Mouse (Mus musculus): ENCODE measurements around the gene Rnf38.

The Rnf38 gene

DNA sequence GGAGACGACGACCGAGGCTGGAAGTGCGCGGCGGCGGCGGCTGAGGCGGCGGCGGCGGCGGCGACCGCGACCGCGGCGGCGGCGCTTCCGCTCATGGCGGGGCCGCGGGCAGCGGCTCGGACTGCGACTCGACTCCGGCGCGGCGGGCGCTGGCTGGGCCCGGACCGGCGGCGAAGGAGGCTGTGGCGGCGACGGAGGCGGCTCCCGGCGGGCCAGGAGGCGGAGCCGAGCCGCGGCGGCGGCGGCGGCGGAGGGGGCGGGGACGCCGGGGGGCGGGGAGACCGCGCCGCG lies at the start of gene Rnf38:
Gene Rnf38, minus strand, starts transcription at position 77 of the 291 bp plus-strand sequence.
- 13% methylated on average over 44 of the region's 61 CpGs for WGBS

DNA sequence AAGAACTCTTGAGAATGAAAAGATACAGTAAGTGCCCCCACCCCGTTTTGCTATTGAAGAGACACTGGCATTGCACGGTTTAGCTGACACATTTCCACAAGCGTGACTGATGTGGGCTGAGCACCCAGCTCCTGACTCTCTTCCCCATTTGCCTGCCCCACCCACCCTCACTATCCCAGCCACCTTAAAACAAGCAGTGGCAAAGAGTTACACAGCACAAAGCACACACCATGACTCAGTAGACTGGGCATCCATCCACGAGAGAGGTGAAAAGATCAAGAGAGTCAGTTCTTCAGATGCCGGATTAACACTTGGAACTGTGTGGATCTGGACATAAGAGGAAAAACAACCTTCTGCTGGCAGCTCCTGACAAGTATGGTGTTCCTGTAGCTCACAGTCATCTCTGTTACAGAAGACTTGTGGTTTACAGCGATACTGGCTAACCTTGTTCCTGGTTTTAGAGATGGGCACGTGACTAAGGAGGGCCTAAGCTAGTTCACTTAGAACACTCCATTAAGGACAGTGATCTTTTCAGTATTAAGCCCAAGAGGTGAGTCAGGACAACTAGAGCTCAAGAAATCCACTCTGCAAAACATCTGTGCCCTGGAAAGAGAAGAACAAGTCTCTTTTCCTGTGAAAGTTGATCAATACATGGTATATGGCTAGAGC lies 48.1 kb upstream of the Rnf38 start:
- WGBS = 67% methylated on average over 7 of the region's 7 CpGs

DNA sequence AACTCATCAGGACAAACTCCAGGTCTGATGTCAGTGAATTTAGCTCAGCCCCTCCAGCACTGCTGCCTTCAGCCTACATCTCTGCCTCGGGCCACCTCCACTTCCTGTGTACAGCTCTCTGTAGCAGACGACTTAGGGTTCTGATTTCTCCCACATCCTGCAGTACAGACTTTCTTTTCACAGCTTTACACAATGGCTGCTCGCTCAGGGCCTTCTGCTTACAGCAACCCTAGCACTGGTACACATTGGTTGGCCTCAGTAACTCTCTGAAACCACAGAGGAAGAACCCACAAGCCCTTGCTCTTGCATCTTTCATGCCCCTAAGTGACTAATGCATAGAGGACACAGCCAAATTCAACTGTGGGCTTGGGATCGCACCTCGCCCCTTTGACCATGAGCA lies 37.5 kb upstream of the Rnf38 start:
- 55% methylated on average over 5 of the region's 5 CpGs for WGBS

DNA sequence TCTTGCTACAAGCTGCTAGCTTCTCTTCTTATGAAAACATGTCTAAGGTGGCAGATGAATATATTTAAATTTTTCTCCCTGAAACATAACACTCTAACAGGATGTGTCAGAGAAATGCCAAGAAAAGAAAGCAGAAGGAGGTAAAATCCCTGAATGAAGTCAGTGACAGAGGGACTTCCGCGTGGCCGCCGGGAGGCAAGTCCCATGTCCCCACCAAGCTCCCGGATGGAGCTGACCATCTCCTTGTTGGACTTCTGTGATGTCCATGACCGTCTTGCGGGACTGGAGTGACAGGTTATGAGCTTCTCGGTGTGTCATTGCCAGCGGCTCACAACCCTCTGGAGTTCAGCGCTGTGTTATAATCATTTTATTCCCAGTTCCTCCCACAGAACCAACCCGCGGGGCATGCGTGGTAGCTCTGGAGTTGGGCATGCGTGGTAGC lies 35.8 kb upstream of the Rnf38 start:
- 59% methylated on average over 14 of the region's 14 CpGs for WGBS

DNA sequence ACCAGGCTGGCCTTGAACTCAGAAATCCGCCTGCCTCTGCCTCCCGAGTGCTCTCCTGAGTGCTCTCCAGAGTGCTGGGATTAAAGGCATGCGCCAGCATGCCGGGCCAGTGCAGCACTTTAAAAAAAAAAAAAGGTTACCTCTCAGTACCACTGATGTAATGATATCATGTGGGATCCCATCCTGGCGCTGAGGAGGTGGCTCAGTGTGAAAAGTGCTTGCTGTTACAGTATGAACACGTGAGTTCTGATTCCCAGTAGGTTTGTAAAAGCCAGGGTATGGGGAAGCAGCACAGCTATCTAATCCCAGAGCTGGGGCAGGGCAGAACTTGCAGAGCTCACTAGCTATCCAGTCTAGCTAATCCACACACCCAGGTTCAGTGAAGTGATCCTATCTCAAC lies 33.8 kb upstream of the Rnf38 start:
- WGBS = 70% methylated on average over 6 of the region's 6 CpGs

DNA sequence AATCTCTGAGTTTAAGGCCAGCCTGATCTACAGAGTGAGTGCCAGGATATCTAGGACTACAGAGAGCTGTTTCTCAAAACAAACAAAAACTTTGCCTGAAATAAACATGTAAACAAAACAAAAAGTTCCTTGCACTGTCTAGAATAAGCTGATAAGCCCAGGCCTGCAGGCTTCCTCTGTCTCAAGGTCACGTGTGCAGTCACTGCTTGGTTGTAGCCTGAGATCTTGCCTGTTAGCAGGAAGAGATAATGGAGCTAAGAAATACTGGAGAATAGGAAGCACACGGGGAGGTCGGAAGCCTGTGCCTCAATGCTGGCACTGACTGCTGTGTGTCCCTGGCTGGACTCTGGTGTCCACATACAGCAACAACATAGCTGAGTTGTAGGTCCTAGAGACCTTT lies 31.9 kb upstream of the Rnf38 start:
- 86% methylated on average over 3 of the region's 3 CpGs for WGBS

DNA sequence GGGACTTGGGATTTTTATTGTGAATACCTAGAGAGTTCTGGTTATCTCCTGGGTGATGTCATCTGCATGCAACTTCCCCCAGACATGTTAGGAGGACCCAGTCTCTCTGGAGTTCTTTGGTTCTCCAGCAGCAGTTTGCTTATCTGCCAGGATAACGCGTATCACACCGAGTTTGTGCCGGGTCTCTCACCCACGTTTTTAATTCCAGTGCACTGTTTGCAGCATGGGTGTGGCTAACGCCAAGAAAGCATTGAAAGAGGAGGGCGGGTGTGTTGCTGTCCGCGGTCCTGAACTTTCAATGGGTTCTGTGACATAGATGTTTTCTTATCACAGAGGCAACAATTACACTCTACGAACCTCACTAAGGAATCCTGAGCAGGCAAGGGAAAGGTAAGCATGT lies 26.7 kb upstream of the Rnf38 start:
- 34% methylated on average over 10 of the region's 10 CpGs for WGBS

DNA sequence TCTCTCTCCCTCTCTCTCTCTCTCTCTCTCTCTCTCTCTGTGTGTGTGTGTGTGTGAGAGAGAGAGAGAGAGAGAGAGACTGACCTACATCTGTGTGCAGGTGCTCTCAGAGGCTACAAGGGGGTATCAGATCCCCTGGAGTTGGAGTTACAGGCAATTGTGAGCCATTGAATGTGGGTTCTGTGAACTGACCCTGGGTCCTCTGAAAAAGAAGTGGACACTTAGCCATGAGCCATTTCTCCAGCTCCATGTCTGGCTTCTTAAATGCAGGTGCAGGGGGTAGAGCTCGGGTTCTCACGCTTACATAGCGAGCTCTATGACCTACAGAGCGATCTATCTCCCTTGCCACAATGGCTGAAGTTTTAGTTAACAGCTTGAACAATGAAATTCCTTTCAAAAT lies 25.5 kb upstream of the Rnf38 start:
- 93% methylated on average over 4 of the region's 4 CpGs for WGBS

DNA sequence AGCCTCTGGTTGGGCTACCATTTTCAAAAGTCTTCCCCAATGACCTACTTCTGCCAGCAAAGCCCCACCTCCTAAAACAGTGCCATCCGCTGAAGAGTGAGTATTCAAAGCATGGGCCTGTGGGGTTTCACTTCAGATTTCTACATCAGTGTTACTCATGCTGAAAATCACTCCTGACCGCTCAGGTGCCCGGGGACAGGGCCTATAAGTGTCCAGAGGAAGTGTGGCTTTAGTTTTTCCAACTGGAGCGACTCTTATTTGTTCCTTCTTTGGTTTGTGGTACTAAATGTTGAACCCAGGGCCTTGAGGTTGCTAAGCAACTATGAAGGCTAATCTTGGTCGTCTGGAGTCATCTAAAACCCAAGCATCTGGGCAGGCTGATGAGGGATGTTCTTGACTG lies 21.0 kb upstream of the Rnf38 start:
- 75% methylated on average over 5 of the region's 5 CpGs for whole genome bisulfite sequencing

DNA sequence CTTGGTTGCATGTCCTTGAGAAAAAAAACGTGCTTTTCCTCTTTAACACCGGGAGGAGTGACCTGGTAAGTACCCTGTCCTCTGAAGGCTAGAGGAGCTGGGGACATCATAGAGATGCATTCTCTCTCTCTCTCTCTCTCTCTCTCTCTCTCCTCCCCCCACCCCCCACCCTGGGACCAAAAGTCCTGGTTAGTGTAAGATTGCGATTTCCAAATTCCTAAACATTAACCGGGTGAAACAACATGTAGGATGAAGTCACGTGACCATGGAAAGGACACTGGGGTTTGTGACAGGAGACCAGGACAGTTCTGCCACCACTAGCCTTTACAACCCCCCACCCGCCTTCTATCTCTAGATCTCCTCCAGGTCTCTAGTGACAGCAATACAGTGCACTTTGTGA lies 19.6 kb upstream of the Rnf38 start:
- 18% methylated on average over 6 of the region's 6 CpGs for WGBS

DNA sequence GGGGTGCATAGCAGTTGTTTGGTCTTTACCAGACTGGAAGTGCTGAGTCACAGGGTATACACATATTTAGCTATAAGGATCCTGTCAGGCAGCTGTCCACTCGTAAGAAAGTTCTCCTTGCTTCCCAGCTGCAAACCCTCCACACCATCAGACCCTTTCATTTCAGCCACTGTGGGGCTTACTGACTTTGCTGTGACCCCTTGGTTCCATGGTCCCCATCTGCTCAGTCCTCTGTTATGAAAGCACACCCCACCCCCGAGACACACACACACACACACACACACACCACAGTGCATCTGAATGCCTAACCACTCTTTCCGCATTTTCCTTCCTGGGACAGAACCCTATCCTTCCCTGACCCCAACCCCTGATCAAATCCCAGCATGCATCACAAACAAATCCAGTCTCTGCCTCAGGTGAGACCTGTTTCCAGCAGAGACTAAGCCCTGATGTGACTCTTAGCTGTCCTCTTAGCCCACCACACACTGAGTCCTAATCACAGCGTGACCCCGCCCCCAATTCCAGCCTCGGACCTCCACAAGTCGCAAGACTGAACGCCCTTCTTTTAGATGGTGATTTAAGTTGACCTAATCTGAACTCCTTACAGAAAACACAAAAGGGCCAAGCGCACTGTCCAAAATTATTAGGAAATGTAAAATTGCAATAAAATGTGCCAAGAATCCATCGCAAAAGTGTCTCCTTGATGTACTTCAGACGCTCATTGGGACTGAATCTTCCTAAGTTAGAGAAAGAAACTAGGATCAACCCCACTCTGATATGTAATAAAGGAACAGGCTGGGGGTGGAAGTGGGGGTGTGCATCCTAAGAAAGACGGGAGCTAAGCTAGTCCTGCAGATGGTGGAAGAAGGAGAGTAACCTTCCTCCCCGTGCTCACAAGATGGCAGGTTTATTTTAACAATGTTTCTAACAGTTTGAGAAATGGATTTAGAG lies 18.7 kb upstream of the Rnf38 start:
- WGBS = 13% methylated on average over 13 of the region's 13 CpGs

DNA sequence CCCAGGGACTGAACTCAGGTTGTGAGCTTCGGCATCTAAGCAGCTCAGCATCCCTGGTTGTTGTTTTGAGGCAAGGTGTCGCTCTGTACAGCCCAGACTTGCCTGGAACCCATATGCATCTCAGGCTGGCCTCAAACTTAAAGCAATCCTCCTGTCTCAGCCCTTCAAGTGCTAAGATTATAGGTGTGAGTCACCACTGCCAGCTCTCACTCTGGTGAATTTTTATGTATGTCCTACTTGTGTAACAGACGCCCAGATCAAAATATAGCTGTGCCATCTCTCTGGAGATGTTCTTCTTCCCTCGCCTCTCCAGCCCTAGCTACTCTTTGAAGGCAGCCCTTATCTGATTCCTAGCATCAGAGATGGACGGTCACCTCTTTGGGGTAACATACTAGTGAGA lies 17.9 kb upstream of the Rnf38 start:
- WGBS = 64% methylated on average over 5 of the region's 5 CpGs

DNA sequence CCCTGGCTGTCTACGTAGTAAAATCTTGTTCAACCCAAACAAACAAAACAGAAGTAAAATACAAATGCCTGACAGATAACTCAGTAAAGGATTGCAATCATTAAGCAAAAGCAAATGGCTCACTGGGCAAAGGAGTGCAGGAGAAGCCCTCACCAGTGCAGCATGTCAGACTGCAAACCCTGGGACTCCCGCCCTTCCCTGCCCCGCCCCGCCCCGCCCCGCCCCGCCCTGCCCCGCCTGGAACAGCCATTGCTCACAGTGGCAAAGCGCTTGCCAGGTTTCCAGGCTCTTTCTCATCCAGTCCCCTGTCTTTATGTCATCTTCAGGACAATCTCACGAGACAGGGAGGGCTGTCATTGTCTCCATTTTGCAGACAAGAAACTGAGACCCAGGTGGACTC lies 16.1 kb upstream of the Rnf38 start:
- WGBS = 13% methylated on average over 10 of the region's 10 CpGs

DNA sequence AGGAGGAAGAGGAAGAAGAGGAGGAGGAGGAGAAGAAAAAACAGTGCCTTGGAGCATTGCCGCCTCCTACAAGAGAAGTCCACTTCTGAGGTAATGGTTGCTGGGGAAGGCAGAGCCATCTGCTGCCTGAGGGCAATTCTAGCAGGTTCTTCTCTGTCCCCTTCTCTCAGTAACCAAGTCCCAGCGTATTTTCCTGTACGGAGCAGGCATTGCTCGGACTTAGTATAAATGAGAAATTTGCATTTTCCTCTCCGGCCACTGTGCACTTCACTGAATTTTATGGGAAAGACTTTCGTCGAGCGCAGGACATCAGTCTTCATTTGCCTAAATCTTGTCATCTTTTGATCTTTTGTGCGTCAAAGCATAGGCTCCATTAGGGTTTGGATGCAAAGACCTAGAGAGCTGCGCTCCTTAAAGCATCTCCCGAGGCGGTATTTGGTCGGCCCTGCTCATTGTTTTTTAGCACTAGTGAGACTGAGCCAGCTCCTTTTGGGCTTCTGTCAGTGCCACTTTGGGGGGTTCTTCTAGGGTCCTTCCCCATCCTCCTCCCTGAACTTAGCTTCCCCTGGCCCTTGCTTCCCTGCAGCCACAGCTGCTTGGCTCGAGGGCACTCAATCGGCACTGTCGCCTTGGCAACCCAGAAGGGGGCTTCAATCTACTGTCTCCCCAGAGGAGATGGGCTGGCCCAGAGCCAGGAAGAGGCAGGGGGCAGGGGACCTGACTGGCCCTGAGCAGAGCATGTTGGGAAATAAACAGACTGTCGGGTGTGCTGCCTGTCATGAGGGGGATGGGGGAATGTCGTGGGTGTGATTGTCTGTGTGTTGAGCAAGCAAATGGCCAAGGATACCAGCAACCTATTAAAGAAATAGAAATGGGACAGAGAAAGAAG lies 13.7 kb upstream of the Rnf38 start:
- 26% methylated on average over 18 of the region's 18 CpGs for WGBS

DNA sequence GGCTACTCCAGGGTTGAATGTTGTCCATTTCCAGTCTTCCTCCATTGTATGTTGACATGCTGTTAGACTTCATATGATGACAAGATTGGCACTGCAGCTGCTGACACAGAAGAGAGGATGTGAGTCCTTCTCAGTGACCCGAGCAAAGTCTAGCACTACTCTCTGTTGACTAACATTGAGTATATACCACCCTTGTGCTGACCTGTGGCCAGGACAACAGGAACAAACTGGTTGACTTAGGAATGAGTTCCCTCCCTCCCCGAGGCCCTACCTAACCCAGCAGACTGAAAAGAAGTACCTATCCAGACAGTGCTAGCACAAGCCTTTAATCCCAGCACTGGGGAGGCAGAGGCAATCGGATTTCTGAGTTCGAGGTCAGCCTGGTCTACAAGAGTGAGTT lies 12.7 kb upstream of the Rnf38 start:
- WGBS = 95% methylated on average over 4 of the region's 4 CpGs

DNA sequence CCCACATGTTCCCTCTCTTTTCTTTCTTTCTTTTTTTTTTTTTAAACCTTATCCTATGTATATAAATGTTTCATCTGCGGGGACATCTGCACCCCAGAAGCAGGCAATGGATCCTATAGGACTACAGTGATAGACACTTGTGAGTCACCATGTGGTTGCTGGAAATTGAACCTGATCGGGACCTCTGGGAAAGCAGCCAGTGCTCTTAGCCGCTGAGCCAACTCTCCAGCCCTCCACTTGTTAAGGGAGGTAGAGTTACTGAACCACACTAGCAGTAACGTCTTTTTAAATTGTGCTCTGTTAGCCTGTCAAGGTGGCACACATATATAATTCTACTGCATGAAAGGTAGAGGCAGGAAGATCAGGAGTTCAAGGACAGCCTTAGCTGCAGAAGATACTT lies 8.0 kb upstream of the Rnf38 start:
- 59% methylated on average over 4 of the region's 4 CpGs for WGBS

DNA sequence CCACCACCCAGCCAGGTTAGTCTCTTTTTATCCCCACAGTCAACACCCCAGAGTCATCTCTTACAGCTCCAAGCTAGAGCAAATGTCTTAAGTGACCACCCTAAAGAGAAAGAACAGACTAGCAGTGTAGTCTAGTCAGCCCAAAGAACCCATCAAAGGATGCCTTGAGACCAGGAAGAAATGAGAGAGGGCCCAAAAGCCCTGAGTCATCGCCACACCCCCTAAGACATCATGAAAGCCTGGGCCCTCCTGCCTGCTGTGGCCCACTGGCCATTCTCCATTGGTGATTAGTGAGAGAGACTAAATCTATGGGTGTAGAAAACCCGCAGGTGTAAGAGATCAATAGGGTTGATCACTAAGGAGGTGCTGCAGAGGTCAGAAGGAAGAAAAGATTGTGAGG lies 2.4 kb upstream of the Rnf38 start:
- 89% methylated on average over 2 of the region's 2 CpGs for WGBS

DNA sequence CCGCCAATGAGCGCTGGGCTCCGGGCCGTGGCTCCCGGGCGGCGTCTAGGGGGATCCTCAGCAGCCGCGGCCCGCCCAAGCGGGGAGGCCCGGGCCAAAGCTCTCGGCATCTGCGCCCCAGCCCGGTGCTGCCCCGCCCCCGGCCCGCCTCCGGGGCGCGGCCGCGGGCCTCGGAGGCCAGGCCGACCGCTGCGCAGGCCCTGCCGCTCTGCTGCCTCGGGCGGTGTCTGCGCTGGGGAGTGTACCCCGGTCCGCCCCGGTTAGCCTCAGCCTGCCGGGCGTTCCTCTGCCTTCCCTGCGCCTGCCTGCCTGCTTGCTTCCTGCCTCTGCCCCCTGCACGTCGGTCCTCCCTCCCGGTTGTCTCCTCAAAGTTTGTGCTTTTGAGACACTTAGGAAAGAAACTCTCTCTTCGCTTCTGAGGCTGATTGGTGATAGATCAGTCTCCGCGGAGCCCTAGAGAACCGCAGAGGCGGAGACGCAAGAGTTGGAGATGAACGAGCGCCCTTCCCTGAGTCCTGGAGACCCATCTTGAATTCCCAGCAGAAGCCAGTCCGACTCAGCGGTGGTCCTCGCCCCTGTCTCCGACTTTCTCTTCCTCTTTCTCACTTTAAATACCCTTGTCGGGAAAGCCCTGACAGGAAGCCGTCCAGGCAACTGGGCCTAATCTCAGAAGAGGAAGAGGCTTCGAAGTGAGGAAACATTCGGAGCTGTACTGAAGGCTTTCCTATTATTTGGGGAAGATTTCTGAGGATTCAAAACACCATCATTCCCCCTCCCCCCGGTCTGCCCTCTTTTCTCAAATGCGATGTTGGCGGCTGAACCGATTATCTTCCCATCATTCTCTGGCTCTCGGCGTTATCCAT lies 646 bp upstream of the Rnf38 start:
- under 1% methylated on average over 59 of the region's 62 CpGs for WGBS

DNA sequence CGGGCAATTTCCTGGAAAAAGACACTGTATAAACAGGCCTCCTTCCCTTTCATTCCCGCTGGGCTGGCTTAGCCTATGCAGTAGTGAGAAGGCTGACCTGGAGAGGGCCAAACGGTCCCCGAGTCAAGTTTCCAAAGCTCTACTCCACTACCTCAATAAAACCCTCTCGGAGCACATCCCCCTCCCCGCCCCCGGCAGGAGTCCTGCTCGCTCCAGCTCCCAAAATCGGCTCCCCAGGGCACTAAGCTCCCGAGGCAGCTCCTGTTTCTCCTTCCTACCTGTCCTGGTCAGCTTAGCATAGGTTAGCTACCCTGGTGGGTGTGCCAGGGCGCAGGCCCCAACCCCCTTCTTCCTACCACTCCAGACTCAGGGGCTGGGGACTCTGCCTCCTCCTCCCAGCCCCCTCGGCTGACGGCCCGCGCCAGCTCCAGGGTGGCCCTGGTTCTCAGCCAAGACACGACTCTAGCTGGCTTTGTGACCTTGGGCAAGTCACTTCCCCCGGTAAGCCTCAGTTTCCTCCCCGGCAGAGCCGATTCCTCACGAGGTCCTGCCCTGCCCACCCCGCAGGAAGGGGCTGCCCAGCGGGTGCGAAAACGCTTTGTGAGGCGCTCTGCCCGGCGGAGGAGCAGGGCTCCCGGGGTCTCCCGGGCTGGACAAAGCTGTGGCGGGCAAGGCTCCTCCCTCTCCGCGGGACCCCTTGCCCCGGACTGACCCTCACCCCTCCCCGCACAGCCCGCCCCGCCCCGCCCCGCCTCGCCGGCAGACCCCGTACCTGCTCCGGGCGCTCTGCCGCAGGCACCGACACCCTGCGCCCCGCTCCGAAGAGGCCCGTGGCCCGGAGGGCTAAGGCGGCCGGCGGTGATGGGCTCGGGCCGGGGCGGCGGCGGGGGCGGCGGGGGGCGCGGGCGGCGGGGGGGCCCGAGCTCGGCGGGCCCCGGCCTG lies 547 bp downstream of the Rnf38 start:
- under 1% methylated on average over 53 of the region's 68 CpGs for WGBS

DNA sequence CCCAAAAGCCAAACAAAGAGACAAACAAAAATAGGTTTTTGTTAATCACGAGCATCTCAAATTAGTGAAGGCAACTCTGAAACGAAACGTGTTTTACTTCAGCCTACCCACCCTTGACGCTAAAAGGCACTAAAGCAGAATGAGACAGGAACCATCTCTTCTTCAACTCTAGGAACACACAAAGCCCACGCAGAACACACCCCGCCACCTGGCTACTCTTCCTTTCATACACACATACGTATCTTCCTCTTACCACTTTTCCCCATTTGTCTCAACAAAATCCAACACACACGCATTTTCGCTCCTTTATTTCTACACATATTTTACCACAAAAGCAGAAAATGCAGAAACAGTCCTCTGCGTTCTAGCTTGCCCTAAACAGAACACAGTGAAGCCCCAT lies 8.5 kb downstream of the Rnf38 start:
- 59% methylated on average over 10 of the region's 10 CpGs for WGBS

Data from cerebral cortex, adult 2 months (tissue).